Mouse (Mus musculus): ENCODE data around the gene Zfp978.
"Not testable (repeated sequence)": the region's sequence is repeated elsewhere in the genome, so short reads cannot be mapped to it uniquely, and the experiment has no call there.

DNA sequence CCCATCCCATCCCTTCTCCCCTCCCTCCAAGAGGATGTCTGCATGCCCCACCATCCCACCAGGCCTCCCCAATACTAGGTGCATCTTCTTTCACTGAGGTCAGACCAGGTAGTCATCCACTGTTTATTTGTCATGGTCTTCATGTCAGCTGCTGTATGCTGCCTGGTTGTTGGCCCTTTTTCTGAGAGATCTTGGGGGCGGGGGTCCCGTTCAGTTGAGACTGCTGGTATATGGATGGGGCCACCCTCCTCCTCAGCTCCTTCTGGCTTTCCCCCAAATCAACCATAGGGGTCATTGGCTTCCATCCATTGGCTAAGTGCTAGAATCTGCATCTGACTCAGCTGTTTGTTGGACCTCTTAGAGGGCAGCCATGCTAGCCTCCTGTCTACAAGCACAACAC lies 8.5 kb downstream of the Zfp978 start:
- TF ChIP-seq EP300, CTCF (IDR thresholded peaks at IDR 0.05; ENCODE audit: low read depth): not testable (repeated sequence)
